Mouse (Mus musculus): ENCODE results near the gene Arhgap44.

Arhgap44 gene

GRCm38 (mm10) chr11:65006047-65006446, 156.7 kb downstream of the Arhgap44 start:
- DNase-seq (ENCODE audit: low spot score): no peak

- no peak for DNase-seq (ENCODE audit: low spot score)
These were observed 157.9 kb downstream of the Arhgap44 start for GRCm38 (mm10) chr11:65004836-65005235.

GRCm38 (mm10) chr11:65003611-65004010, 159.2 kb downstream of the Arhgap44 start:
- DNase-seq (ENCODE audit: low spot score): no peak

GRCm38 (mm10) chr11:65001729-65002128, 161.0 kb downstream of the Arhgap44 start:
- no peak for DNase-seq (ENCODE audit: low spot score)

GRCm38 (mm10) chr11:64999685-65000084, 163.1 kb downstream of the Arhgap44 start:
- no peak for DNase-seq (ENCODE audit: low spot score)

GRCm38 (mm10) chr11:64998439-64998838, 164.3 kb downstream of the Arhgap44 start:
- DNase-seq (ENCODE audit: low spot score): no peak

GRCm38 (mm10) chr11:64988556-64988955, 174.2 kb downstream of the Arhgap44 start:
- DNase-seq (ENCODE audit: low spot score): no peak

GRCm38 (mm10) chr11:64979489-64979845, 183.3 kb downstream of the Arhgap44 start:
- no peak for DNase-seq (ENCODE audit: low spot score)

- DNase-seq (ENCODE audit: low spot score): peak; percentile 97
These were observed 183.9 kb downstream of the Arhgap44 start, which contains the start of gene Elac2 for GRCm38 (mm10) chr11:64978720-64979488. Gene Elac2 (plus strand): TSS chr11:64979038.

GRCm38 (mm10) chr11:64972418-64972817, 190.3 kb downstream of the Arhgap44 start:
- DNase-seq (ENCODE audit: low spot score): no peak

GRCm38 (mm10) chr11:64971471-64971988, 191.2 kb downstream of the Arhgap44 start:
- DNase-seq (ENCODE audit: low spot score): no peak

- DNase-seq (ENCODE audit: low spot score): no peak
These were observed 193.8 kb downstream of the Arhgap44 start for GRCm38 (mm10) chr11:64968939-64969342.

- peak; percentile 47 for DNase-seq (ENCODE audit: low spot score)
These were observed 194.3 kb downstream of the Arhgap44 start for GRCm38 (mm10) chr11:64968507-64968906.

GRCm38 (mm10) chr11:64962629-64963028, 200.1 kb downstream of the Arhgap44 start:
- DNase-seq (ENCODE audit: low spot score): no peak

- DNase-seq (ENCODE audit: low spot score): no peak
These were observed 205.6 kb downstream of the Arhgap44 start for GRCm38 (mm10) chr11:64956962-64957729.
